Mouse (Mus musculus) macrophage (primary cell): Measurements from ENCODE around the gene Ttyh3. TPM values are rescaled to one million over a fixed set of nuclear protein-coding genes. Genes with fewer than 3 reads are reported as not detected.
"Not testable (repeated sequence)": the region's sequence is repeated elsewhere in the genome, so short reads cannot be mapped to it uniquely, and the experiment has no call there.

Experiments
- H3K27ac ChIP-seq: fragments of 350-480 bp; formaldehyde crosslinking; 2 replicates; pipeline ENCODE4 v1.9.0; 2021
- H3K36me3 ChIP-seq: fragments of 350-480 bp; formaldehyde crosslinking; 2 replicates; pipeline ENCODE4 v1.9.0; 2021; ENCODE audit errors: inconsistent target
- H3K4me3 ChIP-seq: fragments of 350-480 bp; formaldehyde crosslinking; 2 replicates; pipeline ENCODE4 v1.9.0; 2021; ENCODE audit errors: inconsistent target
- H3K79me2 ChIP-seq: fragments of 350-480 bp; formaldehyde crosslinking; 2 replicates; pipeline ENCODE4 v1.9.0; 2021; ENCODE audit errors: inconsistent target
- WGBS: methylation state at CpG from one replicate; pipeline ENCODE4 v1.1.7; 2026; ENCODE audit warnings: inconsistent platforms; ENCODE audit not compliant: missing documents; 5-methylcytosine and 5-hydroxymethylcytosine counted together
- polyA plus RNA-seq: library from polyadenylated mRNA; stranded (reverse); fragments of 250-400 nt; gene quantifications from 3 replicates; pipeline ENCODE4 v1.2.4, GENCODE M21; 2018; ENCODE audit warnings: inconsistent platforms
- total RNA-seq, 78 experiments: library from RNA; depleted of rRNA; stranded (reverse); fragments of 250-400 nt; gene quantifications; 1 replicate in 9 of 78; 2 replicates in 24 of 78; 3 replicates in 43 of 78; 4 replicates in 2 of 78; pipeline ENCODE4 v1.2.4; 2018; ENCODE audit warnings: inconsistent platforms in 56 of 78

Gene Ttyh3
- total RNA-seq (2018; cell fraction: chromatin; rRNA removed), result 100 to 1,000 TPM in 5 of 26 experiments, 10 to 100 TPM in 21; 14.6 to 140 (median 53.0) TPM
- total RNA-seq (2018; cell fraction: cytosol; rRNA removed), result 100 to 1,000 TPM in 7 of 26 experiments, 10 to 100 TPM in 19; 44.2 to 125 (median 76.8) TPM
- 100 to 1,000 TPM in 8 of 26 experiments, 10 to 100 TPM in 18; 43.1 to 131 (median 86.6) TPM for total RNA-seq (2018; cell fraction: nucleus; rRNA removed)
- polyA plus RNA-seq, result 40.4 to 80.7 TPM (median 48.0 TPM) in 3 replicates

DNA sequence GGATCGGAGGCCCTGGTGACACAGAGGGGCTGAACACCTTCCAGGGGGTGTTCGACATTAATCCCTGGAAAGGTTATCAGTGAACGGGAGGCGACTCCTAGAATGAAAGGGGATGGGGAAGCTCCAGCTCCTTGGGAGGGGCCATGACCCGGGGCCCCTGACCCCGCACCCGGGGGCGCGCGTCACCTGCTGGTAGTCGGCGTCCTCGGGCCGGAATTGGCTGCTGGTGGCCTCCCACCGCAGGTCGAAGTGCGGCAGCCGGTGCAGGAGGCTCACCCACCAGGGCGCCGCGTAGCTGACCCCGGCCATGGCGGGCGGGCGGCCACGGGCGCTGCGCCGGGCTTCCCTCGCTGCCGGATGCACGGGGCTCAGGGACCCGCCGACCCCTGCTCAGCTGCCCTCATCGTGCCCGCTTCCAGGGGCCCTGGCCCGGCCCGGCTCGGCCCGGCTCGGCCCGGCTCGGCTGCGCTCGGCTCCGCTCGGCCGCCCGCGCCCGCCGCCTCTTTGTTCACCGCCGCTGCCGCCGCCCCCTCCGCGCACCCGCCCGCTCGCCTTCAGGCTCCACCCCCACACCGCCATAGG is at the start of gene Ttyh3:
Ttyh3 (minus strand) TSS at position 513 of the 582 bp plus-strand sequence.
- H3K79me2 ChIP-seq, result peaks cover 49% of the 10 kb centered on the region
- WGBS, result under 1% methylated on average over 54 of the region's 62 CpGs
- peak within 1 kb of the TSS; percentile 37 for H3K27ac ChIP-seq

DNA sequence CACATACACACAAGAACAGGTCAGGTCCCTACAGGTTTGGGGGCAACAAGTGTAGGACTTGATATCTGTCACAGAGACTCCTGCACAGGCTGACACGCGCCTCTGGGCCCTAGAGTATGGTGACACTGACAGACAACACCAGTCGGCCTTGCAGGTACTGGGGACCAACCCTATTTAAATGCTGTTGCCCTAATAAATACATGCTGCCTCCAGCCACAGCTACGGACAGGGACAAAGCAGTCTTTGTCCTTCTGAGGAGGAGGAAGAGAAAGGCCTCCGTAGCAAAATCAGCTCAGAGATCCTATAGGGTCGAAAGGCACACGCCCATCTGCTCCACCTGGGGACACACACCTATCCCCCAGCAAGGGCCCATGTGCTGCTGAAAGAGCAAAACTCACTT is 47.2 kb upstream of the Ttyh3 start:
- Histone ChIP-seq H3K36me3 (peaks cover 30% of the 10 kb centered on the region), H3K79me2 (peaks cover under 1% of the 10 kb centered on the region; the same call in 1 of the 2 replicates), H3K27ac (no peak overlapping the region), H3K4me3 (no peak overlapping the region)
- 99% methylated on average over 7 of the region's 7 CpGs for WGBS

More for the DNA sequence above, at the start of gene Ttyh3:
- H3K4me3 ChIP-seq, result peak within 1 kb of the TSS; percentile 88
- no peaks in the 10 kb centered on the region for H3K36me3 ChIP-seq

DNA sequence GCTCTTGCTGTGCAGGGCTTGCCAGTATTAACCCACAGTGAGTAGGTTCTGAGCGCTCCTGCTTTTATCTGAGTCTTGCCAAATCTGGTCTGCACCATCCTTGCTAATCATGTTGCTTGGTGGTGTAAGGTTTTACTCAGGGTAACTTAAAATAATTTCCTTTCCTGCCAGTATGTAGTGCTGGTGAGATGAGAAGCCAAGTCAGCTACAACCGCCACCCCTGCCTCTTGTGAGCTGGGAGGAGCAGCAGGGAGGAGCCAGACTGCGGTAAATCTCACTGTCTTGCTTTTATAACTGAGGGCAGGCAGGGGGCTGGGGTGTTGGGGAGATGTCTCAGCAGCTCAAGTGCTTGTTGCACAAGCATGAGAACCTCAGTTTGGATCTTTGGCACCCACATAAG is 39.6 kb upstream of the Ttyh3 start:
- H3K4me3 ChIP-seq, result no peak overlapping the region
- H3K36me3 ChIP-seq, result peaks cover 20% of the 10 kb centered on the region; the same call in 1 of the 2 replicates
- 91% methylated on average over 3 of the region's 3 CpGs for WGBS
- no peak overlapping the region for H3K27ac ChIP-seq
- no peaks in the 10 kb centered on the region for H3K79me2 ChIP-seq

DNA sequence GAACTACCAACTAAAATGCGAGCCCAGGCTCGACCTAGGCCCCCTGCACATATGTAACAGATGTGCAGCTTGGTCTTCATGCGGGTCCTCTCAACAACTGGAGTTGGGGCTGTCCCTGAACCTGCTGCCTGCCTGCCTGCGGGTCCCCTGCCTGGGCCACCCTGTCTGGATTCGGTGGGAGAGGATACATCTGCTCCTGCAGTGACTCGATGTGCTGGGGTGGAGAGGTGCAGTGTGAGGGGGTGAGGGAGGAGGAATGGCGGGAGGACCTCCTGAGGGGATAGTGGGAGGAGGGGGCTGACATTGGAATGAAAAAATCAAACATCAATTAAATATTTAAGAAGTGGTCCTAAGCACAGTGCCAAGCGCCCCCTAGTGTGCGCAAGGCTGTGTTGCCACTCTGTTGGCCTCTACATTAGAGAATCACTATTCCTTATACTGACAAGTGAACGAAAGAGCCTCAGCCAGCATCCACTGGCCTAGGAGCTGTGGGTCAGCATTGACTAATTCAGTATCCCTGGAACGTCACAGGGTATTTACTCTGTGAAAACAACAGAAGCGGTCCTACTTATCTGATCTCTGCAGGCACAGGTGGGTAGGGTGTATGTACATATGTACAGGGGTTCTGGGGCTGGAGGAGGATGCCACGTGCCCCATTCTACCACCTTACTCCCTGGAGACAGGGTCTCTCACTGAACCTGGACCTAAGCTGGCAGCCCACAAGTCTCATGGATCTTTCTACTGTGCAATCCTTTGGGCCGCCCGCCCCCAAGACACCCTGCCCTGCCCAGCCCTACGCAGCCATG is 35.7 kb upstream of the Ttyh3 start:
- Histone ChIP-seq H3K27ac (no peak overlapping the region), H3K36me3 (peaks cover 14% of the 10 kb centered on the region; the same call in 1 of the 2 replicates), H3K79me2 (no peaks in the 10 kb centered on the region), H3K4me3 (no peak overlapping the region)
- 81% methylated on average over 12 of the region's 16 CpGs for WGBS

DNA sequence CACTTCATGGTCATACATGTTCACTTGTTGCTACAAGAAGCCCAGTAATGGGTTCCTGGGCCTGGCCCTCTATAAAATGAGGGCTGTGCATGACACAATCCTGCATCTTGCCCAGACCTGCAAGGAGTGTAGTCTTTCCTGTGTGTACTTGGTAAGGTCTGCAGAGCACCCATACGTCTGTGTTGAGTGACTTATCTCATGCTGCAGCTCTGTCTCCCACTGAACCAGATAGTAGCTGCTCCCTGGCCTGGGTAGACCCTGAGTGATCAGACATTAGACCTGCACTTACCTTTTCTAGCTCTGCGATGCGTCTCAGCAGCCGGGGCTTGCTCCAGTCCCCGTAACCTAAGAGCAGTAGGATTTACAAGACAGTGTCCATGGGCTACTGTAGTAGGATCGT is 33.3 kb upstream of the Ttyh3 start:
- H3K36me3 ChIP-seq, result peaks cover 7% of the 10 kb centered on the region; the same call in 1 of the 2 replicates
- H3K4me3 ChIP-seq, result no peak overlapping the region
- WGBS, result 99% methylated on average over 6 of the region's 6 CpGs
- no peak overlapping the region for H3K27ac ChIP-seq
- H3K79me2 ChIP-seq, result no peaks in the 10 kb centered on the region

DNA sequence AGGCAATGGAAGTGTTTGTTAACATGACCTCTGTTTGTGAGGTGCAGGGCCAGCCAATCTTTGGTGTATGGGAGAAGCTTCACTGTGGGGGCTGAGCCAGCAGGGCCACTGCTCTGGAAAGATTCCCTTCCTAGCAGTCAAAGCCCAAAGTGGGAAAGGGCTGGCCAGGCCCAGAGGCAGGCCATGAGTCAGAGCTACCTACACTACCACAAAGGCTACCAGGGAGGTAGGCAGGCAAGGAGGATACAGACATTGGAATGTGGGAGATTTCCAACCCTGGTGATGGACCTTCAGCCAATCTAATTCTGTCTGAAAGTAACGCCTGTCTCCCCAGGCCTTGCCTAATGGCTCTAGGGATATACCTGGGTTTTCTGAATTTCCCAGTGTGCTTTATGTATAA is 32.1 kb upstream of the Ttyh3 start:
- H3K36me3 ChIP-seq, result peaks cover 16% of the 10 kb centered on the region; the same call in 1 of the 2 replicates
- no peaks in the 10 kb centered on the region for H3K79me2 ChIP-seq
- 90% methylated on average over 1 of the region's 1 CpGs for WGBS
- no peak overlapping the region for H3K27ac ChIP-seq
- H3K4me3 ChIP-seq, result no peak overlapping the region

DNA sequence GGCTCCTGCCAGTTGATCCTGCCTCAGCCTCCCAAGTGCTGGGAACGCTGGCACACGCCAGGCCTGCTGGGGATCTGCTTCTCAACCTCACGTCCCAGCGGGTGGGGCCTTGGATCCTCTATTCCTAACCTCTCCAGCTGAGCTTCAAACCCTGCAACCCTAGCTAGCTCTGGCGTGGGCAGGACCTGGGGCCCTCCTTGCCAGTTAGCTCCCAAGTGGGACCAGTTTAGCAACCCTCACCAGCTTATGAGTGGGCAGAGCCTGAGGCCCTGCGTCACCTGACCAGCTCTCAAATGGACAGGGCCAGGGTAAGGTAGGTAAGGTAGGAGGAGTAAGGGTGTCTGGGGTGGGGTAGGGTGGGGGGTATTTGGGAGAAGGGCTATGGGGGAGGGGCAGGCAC is 31.2 kb upstream of the Ttyh3 start:
- 100% methylated on average over 2 of the region's 6 CpGs for WGBS
- no peak overlapping the region for H3K4me3 ChIP-seq
- H3K27ac ChIP-seq, result no peak overlapping the region
- H3K79me2 ChIP-seq, result no peaks in the 10 kb centered on the region
- H3K36me3 ChIP-seq, result peaks cover 21% of the 10 kb centered on the region; the same call in 1 of the 2 replicates

DNA sequence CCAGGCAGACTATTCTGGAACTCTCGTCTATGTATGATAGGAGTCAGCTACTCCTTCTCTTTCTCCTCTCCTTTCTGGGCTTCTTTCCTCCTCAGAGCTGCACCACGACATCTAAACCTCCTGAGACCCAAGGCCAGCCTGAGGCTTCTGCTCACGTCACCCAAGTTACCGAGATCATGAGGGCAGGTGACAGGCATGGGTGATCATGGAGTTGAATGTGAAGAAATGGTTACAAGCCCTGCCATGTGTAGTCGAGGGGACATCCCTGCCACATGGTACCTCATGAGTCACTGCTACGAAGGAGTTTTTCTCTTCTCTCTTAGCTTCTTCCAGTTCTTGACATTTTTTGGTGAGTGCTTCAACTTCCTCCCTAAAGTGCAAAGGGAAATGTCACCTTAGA is 28.3 kb upstream of the Ttyh3 start:
- no peaks in the 10 kb centered on the region for H3K79me2 ChIP-seq
- no peak overlapping the region for H3K4me3 ChIP-seq
- H3K27ac ChIP-seq, result no peak overlapping the region
- H3K36me3 ChIP-seq, result peaks cover 25% of the 10 kb centered on the region; the same call in 1 of the 2 replicates
- 91% methylated on average over 6 of the region's 6 CpGs for WGBS

DNA sequence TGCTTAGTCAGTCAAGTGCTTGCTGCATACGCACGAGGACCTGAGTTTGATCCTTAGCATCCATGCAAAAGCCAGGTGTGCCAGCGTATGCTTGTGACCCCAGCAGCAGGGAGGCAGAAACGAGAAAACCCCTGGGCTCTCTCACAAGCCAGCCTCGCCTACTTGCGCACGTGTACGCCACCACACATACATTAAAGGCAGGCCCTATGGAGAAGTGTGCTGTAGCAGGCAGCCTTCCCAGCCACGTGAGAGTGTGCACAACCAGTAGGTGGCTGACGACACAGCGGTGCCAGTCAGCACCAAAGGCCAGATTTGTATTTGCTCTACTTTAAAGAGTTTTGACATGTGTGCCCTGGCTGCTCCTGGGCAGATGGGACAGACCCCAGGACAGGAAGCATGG is 26.8 kb upstream of the Ttyh3 start:
- peaks cover 31% of the 10 kb centered on the region for H3K36me3 ChIP-seq
- H3K79me2 ChIP-seq, result no peaks in the 10 kb centered on the region
- no peak overlapping the region for H3K4me3 ChIP-seq
- H3K27ac ChIP-seq, result no peak overlapping the region
- WGBS, result 94% methylated on average over 11 of the region's 11 CpGs

DNA sequence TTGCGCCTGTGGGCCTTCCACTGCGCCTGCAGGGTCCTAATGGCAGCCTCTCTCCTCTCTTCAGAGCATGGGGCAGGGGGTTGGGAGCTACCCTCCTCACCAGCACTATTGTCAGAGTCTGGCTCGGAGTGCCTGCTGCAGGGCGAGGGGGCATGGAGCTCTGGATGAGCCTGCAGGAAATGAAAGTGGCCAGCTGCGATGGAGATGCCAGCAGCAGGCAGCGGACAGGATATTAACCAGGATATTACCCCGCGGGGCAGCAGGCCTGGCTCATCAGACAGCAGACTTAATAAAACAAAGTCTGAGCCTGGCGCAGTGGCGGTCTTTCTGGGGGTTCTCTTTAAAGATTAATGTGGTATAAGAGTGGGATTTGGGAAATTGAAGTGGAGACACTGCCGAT is 26.2 kb upstream of the Ttyh3 start:
- Histone ChIP-seq H3K4me3 (no peak overlapping the region), H3K79me2 (no peaks in the 10 kb centered on the region), H3K27ac (no peak overlapping the region), H3K36me3 (peaks cover 29% of the 10 kb centered on the region)
- 97% methylated on average over 11 of the region's 11 CpGs for WGBS

DNA sequence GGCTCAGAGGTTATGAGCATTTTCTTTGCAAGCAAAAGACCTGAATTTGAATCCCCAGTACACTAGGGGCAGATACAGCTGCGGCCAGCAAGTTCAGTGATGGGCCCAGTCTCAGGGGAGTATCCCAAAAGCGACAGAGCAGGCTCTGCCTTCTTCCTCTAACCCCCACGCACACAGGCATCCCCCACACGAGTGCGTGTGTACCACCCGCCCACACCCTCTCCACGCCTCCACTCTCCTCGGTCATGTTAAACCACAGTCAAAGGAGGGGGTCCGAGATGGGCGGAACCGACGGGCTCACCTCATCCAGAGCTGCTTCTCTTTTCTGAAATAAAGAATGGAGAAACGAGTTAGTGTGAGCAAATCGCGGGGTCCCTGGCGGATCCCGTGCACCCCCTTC is 25.2 kb upstream of the Ttyh3 start:
- 89% methylated on average over 15 of the region's 17 CpGs for WGBS
- Histone ChIP-seq H3K4me3 (no peak overlapping the region), H3K79me2 (no peaks in the 10 kb centered on the region), H3K36me3 (peaks cover 28% of the 10 kb centered on the region), H3K27ac (no peak overlapping the region)

DNA sequence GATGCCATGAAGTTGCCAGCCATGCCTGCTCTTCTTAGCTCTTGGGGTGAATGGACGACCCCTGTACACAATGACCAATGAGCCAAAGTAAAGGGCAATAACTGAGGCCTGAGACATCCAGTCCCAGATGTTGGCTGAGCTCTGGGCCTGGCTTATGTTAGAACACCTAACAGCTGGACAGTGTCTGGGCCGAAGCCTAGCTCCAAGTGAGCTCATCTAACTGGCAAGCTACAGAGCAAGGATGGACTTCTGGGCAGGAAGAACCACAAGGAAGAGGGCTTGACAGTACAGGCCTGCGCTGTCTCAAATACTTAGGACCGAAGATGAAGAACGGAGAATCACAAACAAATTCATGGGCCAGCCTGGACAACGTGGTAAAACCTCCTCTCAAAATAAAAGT is 23.8 kb upstream of the Ttyh3 start:
- WGBS, result 90% methylated on average over 6 of the region's 6 CpGs
- not testable (repeated sequence) for H3K4me3 ChIP-seq, H3K79me2 ChIP-seq, H3K27ac ChIP-seq
- H3K36me3 ChIP-seq, result peaks cover 33% of the 10 kb centered on the region

DNA sequence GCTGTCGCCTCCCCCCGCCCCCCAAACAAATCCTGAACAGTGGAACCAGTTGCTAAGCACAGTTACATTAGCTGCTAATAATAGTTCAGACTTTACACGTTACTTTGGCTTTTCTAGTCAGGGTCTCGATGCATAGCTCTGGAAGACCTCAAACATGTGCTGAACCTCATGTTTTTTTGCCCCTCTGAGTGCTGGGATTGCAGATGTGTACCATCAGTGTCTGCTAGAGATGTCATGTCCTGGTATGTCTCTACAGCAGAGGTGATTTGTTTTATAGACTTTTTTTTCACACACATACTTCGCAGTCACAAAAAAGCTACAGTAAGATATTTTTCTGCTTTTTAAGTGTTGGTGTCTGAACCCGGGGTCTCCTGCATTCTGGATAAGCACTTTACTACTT is 23.3 kb upstream of the Ttyh3 start:
- no peaks in the 10 kb centered on the region for H3K79me2 ChIP-seq
- WGBS, result 94% methylated on average over 6 of the region's 6 CpGs
- H3K27ac ChIP-seq, result no peak overlapping the region
- H3K36me3 ChIP-seq, result peaks cover 33% of the 10 kb centered on the region
- no peak overlapping the region for H3K4me3 ChIP-seq

DNA sequence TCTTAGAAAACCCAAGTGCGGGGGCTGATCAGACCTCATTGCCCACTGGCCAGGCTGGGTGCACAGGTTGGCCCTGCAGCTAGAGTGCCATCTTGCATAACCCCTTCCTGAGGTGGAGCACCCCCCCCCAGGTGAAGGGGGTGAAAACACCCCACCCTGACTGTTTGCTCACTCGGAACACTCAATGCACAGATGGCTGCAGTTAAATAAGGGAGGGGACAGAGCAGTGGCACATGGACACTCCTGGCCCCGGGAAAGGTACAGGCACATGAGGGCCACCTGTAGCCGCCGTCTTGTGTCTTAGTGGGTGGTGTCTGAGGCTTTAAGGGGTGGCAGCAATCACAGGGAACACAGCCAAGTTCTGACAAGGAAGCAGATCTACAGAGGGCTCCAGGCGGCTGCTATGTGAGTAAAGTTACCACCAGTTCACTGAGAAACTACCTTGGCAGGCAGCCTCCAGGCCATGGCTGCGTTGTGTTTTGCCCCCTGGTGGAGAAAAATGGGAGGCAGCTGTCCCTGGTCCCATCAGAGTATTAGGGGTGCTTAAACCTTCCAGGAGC is 14.9 kb upstream of the Ttyh3 start:
- Histone ChIP-seq H3K36me3 (peaks cover 1% of the 10 kb centered on the region; the same call in 1 of the 2 replicates), H3K4me3 (no peak overlapping the region), H3K27ac (no peak overlapping the region), H3K79me2 (no peaks in the 10 kb centered on the region)
- WGBS, result 34% methylated on average over 6 of the region's 7 CpGs
